Mouse (Mus musculus) inflammation-experienced regulatory T-cells (primary cell): ENCODE data around the gene Vmn2r60. TPM values are rescaled to one million over a fixed set of nuclear protein-coding genes. Genes with fewer than 3 reads are reported as not detected.

ENCODE experiments used
- polyA plus RNA-seq, 2 experiments: library from polyadenylated mRNA; unstranded; fragments of 100-300 nt; shearing (Covaris generic); gene quantifications; one replicate each; pipeline ENCODE4 v1.2.1; 2017

The Vmn2r60 gene
- under 1 TPM; 0.13 to 0.47 TPM for polyA plus RNA-seq

DNA sequence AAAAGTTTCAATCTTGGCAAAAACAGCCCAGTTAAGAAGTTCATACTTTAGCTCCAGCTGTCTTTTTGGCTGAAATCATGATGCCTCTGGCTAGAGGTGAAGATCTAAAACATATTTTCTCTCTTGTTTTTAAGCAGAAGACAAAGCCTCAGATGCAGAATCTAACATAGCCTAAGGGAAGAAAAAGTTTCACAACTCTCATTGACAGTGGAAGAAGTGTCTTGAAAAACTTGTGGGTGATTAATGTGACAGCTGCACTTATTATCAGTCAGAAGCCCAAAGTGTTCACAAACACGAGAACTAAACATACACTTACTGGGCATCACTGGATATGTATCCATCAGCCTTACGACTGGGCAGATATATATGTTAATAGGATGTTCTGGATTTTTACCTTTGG, at the start of gene Vmn2r60:
TSS of gene Vmn2r60 (plus strand) at position 301 of the 400 bp plus-strand sequence.

DNA sequence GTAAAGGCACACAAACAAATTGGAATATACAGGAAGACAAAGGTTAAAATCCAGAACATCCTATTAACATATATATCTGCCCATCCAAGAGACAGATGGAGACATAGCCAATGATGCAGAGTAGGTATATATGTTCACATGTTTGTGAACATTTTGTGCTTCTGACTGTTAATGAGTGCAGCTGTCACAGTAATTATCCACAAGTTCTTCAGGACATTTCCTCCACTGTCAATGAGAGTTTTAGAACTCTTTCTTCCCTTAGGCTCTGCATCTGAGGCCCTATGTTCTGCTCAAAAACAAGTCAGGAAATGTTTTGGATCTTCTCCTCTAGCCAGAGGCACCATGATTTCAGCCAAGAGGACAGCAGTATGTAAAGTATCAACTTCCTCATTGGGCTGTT, 48.6 kb upstream of the Vmn2r60 start, which contains the start of gene Vmn2r59:
TSS of gene Vmn2r59 (minus strand) at position 101 of the 400 bp plus-strand sequence.

Other genes starting within 250 kb of the Vmn2r60 start
- under 1 TPM in 1 of 2 experiments, not detected in 1; 0.67 TPM for gene Vmn2r58, start 235.1 kb upstream of the Vmn2r60 start, polyA plus RNA-seq
- gene Vmn2r59, start 48.7 kb upstream of the Vmn2r60 start, polyA plus RNA-seq, result under 1 TPM; 0.11 to 0.53 TPM
- not detected for gene Vmn2r61, start 152.3 kb downstream of the Vmn2r60 start, polyA plus RNA-seq